Mouse (Mus musculus): ENCODE results near the gene Baz1b. TPM values are rescaled to one million over a fixed set of nuclear protein-coding genes. Genes with fewer than 3 reads are reported as not detected.

Baz1b gene
- total and polyA plus RNA-seq, 3 experiments = 44.5 to 81.5 (median 72.9) TPM

- TF ChIP-seq TAL1 (IDR thresholded peaks at IDR 0.05; ENCODE audit: low read length) (no peak), ETS1 (IDR thresholded peaks at IDR 0.05; ENCODE audit: low read depth, low read length) (peak; percentile 37; the same call in 1 of the 2 replicates), JUND (IDR thresholded peaks at IDR 0.05; ENCODE audit: low read depth, low read length) (no peak), USF2 (IDR thresholded peaks at IDR 0.05; ENCODE audit: borderline replicate concordance in 1 of 2, insufficient read depth in 1 of 2, low read depth in 1 of 2, low read length in 2 of 2) (no peak)
Observed at GRCm38 (mm10) chr5:135186621-135187348, at the start of gene Baz1b (continued).

GRCm38 (mm10) chr5:135139881-135140280 lies 47.2 kb upstream of the Baz1b start:
- no peak for TF ChIP-seq MYB (IDR thresholded peaks at IDR 0.05; ENCODE audit: low read depth, low read length)
- TF ChIP-seq UBTF (IDR thresholded peaks at IDR 0.05; ENCODE audit: borderline replicate concordance, insufficient read depth, low read depth, low read length) = no peak
- no peak for TF ChIP-seq CHD2 (IDR thresholded peaks at IDR 0.05; ENCODE audit: low read length)
- TF ChIP-seq POLR2A (IDR thresholded peaks at IDR 0.05; ENCODE audit: control insufficient read depth in 1 of 2, insufficient read depth in 1 of 2, low read depth in 1 of 2, low read length in 2 of 2, poor library complexity in 1 of 2) = no peak
- Histone ChIP-seq H3K36me3 (ENCODE audit: control insufficient read depth in 1 of 2, insufficient read depth in 2 of 2, low read length in 2 of 2) (peaks cover 0 to 6% of the 10 kb centered on the region in 2 experiments; a peak in 2 of 4 replicates), H3K4me1 (ENCODE audit: control insufficient read depth in 1 of 2, insufficient read depth in 2 of 2, low read length in 2 of 2) (peaks cover 3% of the 10 kb centered on the region in 2 experiments; a peak in 3 of 4 replicates), H3K9ac (ENCODE audit: control insufficient read depth, low read depth, low read length, poor library complexity, severe bottlenecking) (no peak overlapping the region), H3K27me3 (ENCODE audit: control insufficient read depth in 1 of 2, insufficient read depth in 2 of 2, low read length in 2 of 2) (peaks cover 3 to 10% of the 10 kb centered on the region in 2 experiments), H3K27ac (ENCODE audit: control insufficient read depth, low read depth, low read length) (no peak overlapping the region), H3K4me3 (ENCODE audit: control insufficient read depth in 1 of 2, insufficient read depth in 1 of 2, low read depth in 2 of 2, low read length in 2 of 2) (no peak overlapping the region), H3K79me2 (ENCODE audit: control insufficient read depth, insufficient read depth, low read length, poor library complexity) (no peaks in the 10 kb centered on the region), H3K9me3 (replicated peaks; ENCODE audit: insufficient read depth, low read length) (no peaks in the 10 kb centered on the region)
- DNase-seq (ENCODE audit: low read depth, low spot score) = no peak

GRCm38 (mm10) chr5:135144469-135144868 lies 42.6 kb upstream of the Baz1b start:
- Histone ChIP-seq H3K27me3 (ENCODE audit: control insufficient read depth in 1 of 2, insufficient read depth in 2 of 2, low read length in 2 of 2) (peaks cover 2 to 3% of the 10 kb centered on the region in 2 experiments), H3K27ac (ENCODE audit: control insufficient read depth, low read depth, low read length) (0 out of 2 replicates have a peak overlapping the region, but pooled peaks have one; percentile 4), H3K4me1 (ENCODE audit: control insufficient read depth in 1 of 2, insufficient read depth in 2 of 2, low read length in 2 of 2) (peaks cover 3 to 13% of the 10 kb centered on the region in 2 experiments), H3K9me3 (replicated peaks; ENCODE audit: insufficient read depth, low read length) (no peaks in the 10 kb centered on the region), H3K9ac (ENCODE audit: control insufficient read depth, low read depth, low read length, poor library complexity, severe bottlenecking) (no peak overlapping the region), H3K79me2 (ENCODE audit: control insufficient read depth, insufficient read depth, low read length, poor library complexity) (no peaks in the 10 kb centered on the region), H3K4me3 (ENCODE audit: control insufficient read depth in 1 of 2, insufficient read depth in 1 of 2, low read depth in 2 of 2, low read length in 2 of 2) (peak overlapping the region in 1 of 2 experiments; percentile 5; a peak in 2 of 4 replicates), H3K36me3 (ENCODE audit: control insufficient read depth in 1 of 2, insufficient read depth in 2 of 2, low read length in 2 of 2) (peaks cover 0 to 14% of the 10 kb centered on the region in 2 experiments; a peak in 2 of 4 replicates)
- TF ChIP-seq MXI1 (IDR thresholded peaks at IDR 0.05; ENCODE audit: low read depth, low read length) (peak; percentile 62; the same call in 1 of the 2 replicates), SIN3A (IDR thresholded peaks at IDR 0.05; ENCODE audit: low read length) (peak; percentile 63; the same call in 1 of the 2 replicates), RCOR1 (IDR thresholded peaks at IDR 0.05; ENCODE audit: low read depth, low read length) (no peak), EP300 (IDR thresholded peaks at IDR 0.05; ENCODE audit: low read depth in 1 of 2, low read length in 2 of 2) (peak; percentile 68 to 78), MAX (IDR thresholded peaks at IDR 0.05; ENCODE audit: low read length) (peak; percentile 43; the same call in 1 of the 2 replicates), BHLHE40 (IDR thresholded peaks at IDR 0.05; ENCODE audit: borderline replicate concordance, low read depth, low read length) (peak; percentile 16; the same call in 1 of the 2 replicates), ELF1 (IDR thresholded peaks at IDR 0.05; ENCODE audit: low read depth, low read length) (no peak), ZNF384 (IDR thresholded peaks at IDR 0.05; ENCODE audit: low read depth, low read length) (peak; percentile 63; the same call in 1 of the 2 replicates), ETS1 (IDR thresholded peaks at IDR 0.05; ENCODE audit: low read depth, low read length) (peak; percentile 17; the same call in 1 of the 2 replicates), ZKSCAN1 (IDR thresholded peaks at IDR 0.05; ENCODE audit: low read depth, low read length) (no peak), TAL1 (IDR thresholded peaks at IDR 0.05; ENCODE audit: low read length) (peak; percentile 74), MYC (IDR thresholded peaks at IDR 0.05; ENCODE audit: low read depth, low read length) (peak; percentile 66; the same call in 1 of the 2 replicates), GATA1 (IDR thresholded peaks at IDR 0.05; ENCODE audit: low read depth, low read length) (peak; percentile 70), TCF12 (IDR thresholded peaks at IDR 0.05; ENCODE audit: low read depth, low read length) (peak; percentile 41; the same call in 1 of the 2 replicates), POLR2AphosphoS5 (IDR thresholded peaks at IDR 0.05; ENCODE audit: borderline replicate concordance, low read depth, low read length) (no peak)
- peak; percentile 80 for DNase-seq (ENCODE audit: low read depth, low spot score)
